Mouse (Mus musculus): ENCODE measurements around the gene Lce1k. TPM values are rescaled to one million over a fixed set of nuclear protein-coding genes. Genes with fewer than 3 reads are reported as not detected.
"Not testable (repeated sequence)": the region's sequence is repeated elsewhere in the genome, so short reads cannot be mapped to it uniquely, and the experiment has no call there.

Gene Lce1k
- not detected in 2 replicates for polyA plus RNA-seq (2015; fragmentation: Nextera tagmentation; extraction: Ambion mirVana)

DNA sequence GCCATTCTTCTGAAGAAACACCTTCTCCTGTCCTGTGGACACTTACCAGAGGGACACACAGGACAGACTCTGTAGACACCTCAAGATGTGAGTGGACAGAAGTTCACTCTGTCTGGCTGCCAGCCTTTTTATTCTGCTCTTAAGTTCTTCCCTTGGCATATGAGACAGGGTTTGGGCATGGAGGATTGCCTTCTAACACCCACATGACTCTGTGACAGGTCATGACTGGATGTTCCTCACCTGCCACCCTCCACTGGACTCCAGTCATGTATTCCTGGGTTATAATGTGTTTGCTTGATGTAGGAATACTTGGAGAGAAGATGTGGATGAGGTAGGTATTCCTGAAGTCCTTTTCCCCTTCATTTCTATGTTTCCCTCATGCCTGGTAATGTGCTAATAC lies at the start of gene Lce1k:
TSS of gene Lce1k (minus strand) at position 101 of the 400 bp plus-strand sequence.
- H3K27ac ChIP-seq (replicated peaks), result no peak within 1 kb of the TSS
- no peak within 1 kb of the TSS for H3K4me3 ChIP-seq
- no peak for ATAC-seq (ENCODE audit: low read depth)
- H3K4me1 ChIP-seq (replicated peaks), result no peaks in the 10 kb centered on the region
- no peak within 1 kb of the TSS for H3K9ac ChIP-seq
- H3K36me3 ChIP-seq, result no peaks in the 10 kb centered on the region
- no peaks in the 10 kb centered on the region for H3K9me3 ChIP-seq
- H3K4me2 ChIP-seq, result no peak within 1 kb of the TSS
- no peaks in the 10 kb centered on the region for H3K27me3 ChIP-seq

DNA sequence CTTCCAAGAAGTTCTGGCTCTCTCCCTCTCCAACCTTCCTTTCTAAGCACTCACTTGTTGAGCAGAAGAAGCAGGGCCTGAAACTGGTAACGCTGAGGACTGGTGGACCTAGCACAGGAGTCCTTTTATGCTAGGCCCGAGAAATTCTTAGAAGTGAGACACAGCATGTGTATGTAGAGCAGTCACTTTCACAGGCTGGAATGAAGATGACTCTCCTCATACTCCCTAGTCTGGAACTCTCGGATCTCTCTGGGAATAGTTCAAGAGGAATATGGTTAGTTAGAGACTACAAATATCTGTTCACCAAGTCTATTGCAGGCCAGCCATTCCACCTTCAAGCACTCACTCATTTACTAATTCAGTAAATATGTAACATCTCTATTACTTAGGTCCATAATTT lies 43.5 kb upstream of the Lce1k start, which contains the start of gene Lce1l:
TSS of gene Lce1l (minus strand) at position 101 of the 400 bp plus-strand sequence.
- no peaks in the 10 kb centered on the region for H3K27me3 ChIP-seq
- WGBS, result 86% methylated on average over 3 of the region's 3 CpGs
- H3K9ac ChIP-seq, result no peak within 1 kb of the TSS
- H3K4me2 ChIP-seq, result no peak within 1 kb of the TSS
- no peaks in the 10 kb centered on the region for H3K9me3 ChIP-seq
- no peak within 1 kb of the TSS for H3K27ac ChIP-seq (replicated peaks)
- H3K36me3 ChIP-seq, result no peaks in the 10 kb centered on the region
- no peaks in the 10 kb centered on the region for H3K4me1 ChIP-seq (replicated peaks)
- no peak for ATAC-seq (ENCODE audit: low read depth)
- no peak within 1 kb of the TSS for H3K4me3 ChIP-seq

DNA sequence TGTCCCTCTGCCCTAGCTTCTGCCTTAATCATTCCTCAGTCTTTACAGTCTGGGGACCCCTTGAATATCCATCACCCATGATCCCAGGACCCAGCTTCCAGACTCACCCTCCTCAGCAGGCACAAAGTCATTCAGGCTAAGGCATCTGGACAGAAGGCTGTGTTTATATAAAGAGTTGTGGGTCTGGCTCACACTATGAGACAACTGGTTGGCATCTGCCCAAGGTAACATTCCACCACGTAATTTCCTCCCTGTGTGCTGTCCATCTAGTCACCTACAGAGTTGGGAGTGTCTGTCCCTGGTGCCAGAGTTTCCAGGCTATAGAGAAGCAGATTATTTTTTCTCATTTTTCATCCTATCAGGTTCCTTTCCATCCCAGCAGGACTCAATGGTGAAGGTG lies 19.4 kb upstream of the Lce1k start, which contains the start of gene Kprp:
TSS of gene Kprp (minus strand) at position 140 of the 400 bp plus-strand sequence.
- WGBS, result 60% methylated on average over 1 of the region's 1 CpGs
- Histone ChIP-seq H3K27ac (replicated peaks) (no peak within 1 kb of the TSS), H3K27me3 (no peaks in the 10 kb centered on the region), H3K4me1 (replicated peaks) (no peaks in the 10 kb centered on the region), H3K4me3 (no peak within 1 kb of the TSS), H3K9me3 (no peaks in the 10 kb centered on the region), H3K9ac (no peak within 1 kb of the TSS), H3K4me2 (no peak within 1 kb of the TSS), H3K36me3 (no peaks in the 10 kb centered on the region)
- no peak for ATAC-seq (ENCODE audit: low read depth)

DNA sequence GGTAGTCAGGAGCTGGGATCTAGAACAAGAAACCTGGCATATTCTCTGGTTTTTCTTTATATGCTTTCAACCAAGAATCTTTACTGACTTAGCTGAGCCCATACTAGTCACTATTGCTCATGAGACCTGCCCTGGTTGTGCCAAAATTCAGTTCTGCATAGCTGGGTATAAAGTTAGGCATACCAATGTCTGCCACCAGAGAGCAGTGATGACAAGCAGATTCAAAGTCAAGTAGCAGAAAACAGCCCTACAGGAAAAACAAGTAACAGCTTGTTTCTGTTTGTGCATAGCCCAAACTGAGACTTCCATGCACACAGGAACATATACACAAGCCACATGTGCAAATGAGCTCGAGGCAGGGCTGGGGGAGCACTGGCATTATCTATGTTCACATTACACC lies 18.1 kb upstream of the Lce1k start:
- Histone ChIP-seq H3K27me3 (no peaks in the 10 kb centered on the region), H3K36me3 (no peaks in the 10 kb centered on the region), H3K4me3 (no peak overlapping the region), H3K9ac (no peak overlapping the region), H3K27ac (replicated peaks) (no peak overlapping the region), H3K4me1 (replicated peaks) (no peaks in the 10 kb centered on the region), H3K9me3 (no peaks in the 10 kb centered on the region), H3K4me2 (no peak overlapping the region)
- WGBS, result 43% methylated on average over 1 of the region's 1 CpGs
- no peak for ATAC-seq (ENCODE audit: low read depth)

DNA sequence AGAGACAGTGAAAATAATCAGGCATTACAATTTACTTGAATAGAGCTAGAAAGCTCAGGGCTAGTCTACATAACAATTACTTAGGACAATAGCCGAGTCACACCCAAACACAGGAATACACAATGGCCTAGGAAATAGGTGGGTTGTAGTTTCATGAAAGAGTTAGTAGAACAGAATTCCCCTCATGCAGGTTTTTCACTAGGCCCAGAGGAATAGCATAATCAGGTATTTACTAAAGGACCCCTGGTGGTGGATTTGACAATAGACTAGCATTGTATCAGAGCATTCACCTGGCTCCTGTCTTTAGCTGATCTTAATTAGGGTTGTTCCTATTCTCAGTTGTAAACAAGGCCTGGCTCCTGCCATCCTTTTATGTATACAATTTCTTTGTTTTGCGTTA lies 8.3 kb upstream of the Lce1k start:
- WGBS, result 94% methylated on average over 2 of the region's 2 CpGs
- H3K9me3 ChIP-seq; H3K36me3 ChIP-seq; H3K4me1 ChIP-seq (replicated peaks); ATAC-seq (ENCODE audit: low read depth); H3K4me2 ChIP-seq; H3K9ac ChIP-seq; H3K27ac ChIP-seq (replicated peaks); H3K27me3 ChIP-seq; H3K4me3 ChIP-seq: not testable (repeated sequence)

DNA sequence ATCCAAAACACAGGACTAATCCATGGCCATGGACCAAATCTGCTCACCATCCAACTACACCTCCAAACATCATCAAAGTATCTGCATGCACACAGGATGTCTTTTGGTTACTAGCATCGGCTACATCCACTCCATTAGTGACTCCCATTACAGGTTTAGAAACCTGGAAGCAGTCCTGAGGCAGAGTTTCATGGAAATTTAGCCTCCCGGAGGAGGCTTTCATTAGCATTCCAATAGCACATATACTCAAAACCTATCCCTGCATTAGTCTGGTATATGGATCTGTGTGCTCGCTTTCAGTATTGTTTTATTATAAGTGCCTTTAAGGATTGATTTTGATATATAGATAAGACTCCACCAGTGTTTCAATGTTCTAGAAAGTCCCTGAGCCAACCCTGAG lies 7.9 kb upstream of the Lce1k start:
- WGBS, result 89% methylated on average over 3 of the region's 3 CpGs
- Histone ChIP-seq H3K4me3 (no peak overlapping the region), H3K9ac (no peak overlapping the region), H3K27ac (replicated peaks) (no peak overlapping the region), H3K4me2 (no peak overlapping the region), H3K9me3 (no peaks in the 10 kb centered on the region), H3K27me3 (no peaks in the 10 kb centered on the region), H3K4me1 (replicated peaks) (no peaks in the 10 kb centered on the region), H3K36me3 (no peaks in the 10 kb centered on the region)
- no peak for ATAC-seq (ENCODE audit: low read depth)

DNA sequence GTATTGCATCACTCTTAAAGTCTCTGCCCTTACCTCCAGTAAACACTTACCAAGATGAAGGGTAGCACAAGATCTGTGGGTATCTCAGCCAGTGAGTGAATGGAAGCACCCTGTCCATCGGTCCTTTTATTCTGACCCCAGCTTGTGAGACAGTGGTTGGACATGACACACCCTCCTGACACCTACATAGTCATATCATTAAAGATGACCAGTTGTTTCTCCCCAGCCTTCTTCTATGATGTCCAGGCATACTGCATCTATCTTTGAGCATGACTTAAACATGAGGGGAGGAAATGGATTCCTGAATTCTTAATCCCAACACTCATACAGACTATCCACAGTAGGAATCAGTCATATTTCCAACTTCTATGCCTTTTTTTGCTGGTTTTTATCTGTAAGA lies 17.3 kb downstream of the Lce1k start, which contains the start of gene Lce1j:
TSS of gene Lce1j (minus strand) at position 101 of the 400 bp plus-strand sequence.
- WGBS, result 97% methylated on average over 1 of the region's 1 CpGs
- Histone ChIP-seq H3K9ac (no peak within 1 kb of the TSS), H3K4me1 (replicated peaks) (no peaks in the 10 kb centered on the region), H3K36me3 (no peaks in the 10 kb centered on the region), H3K4me2 (no peak within 1 kb of the TSS), H3K27me3 (no peaks in the 10 kb centered on the region), H3K27ac (replicated peaks) (no peak within 1 kb of the TSS), H3K4me3 (no peak within 1 kb of the TSS), H3K9me3 (no peaks in the 10 kb centered on the region)
- no peak for ATAC-seq (ENCODE audit: low read depth)

DNA sequence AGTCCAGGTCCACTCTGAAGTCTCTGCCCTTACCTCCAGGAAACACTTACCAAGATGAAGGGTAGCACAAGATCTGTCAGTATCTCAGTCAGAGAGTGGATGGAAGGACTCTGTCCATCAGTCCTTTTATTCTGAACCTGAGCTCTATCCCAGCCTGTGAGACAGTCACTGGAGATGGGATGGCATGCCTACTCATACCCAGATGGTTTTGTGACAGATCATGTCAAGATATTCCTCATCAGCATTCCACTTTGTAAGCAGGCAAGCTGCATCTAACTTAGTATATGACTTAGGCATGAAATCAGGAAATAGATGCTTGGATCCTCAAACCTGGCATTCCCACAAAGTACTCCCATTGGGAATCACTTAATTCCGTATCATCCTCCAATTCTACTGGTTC lies 28.9 kb downstream of the Lce1k start, which contains the start of gene Lce1i:
TSS of gene Lce1i (minus strand) at position 101 of the 400 bp plus-strand sequence.
- no peak for ATAC-seq (ENCODE audit: low read depth)
- 89% methylated on average over 1 of the region's 1 CpGs for WGBS
- Histone ChIP-seq H3K27ac (replicated peaks) (no peak within 1 kb of the TSS), H3K27me3 (no peaks in the 10 kb centered on the region), H3K9ac (no peak within 1 kb of the TSS), H3K4me2 (no peak within 1 kb of the TSS), H3K9me3 (no peaks in the 10 kb centered on the region), H3K4me3 (no peak within 1 kb of the TSS), H3K36me3 (no peaks in the 10 kb centered on the region), H3K4me1 (replicated peaks) (no peaks in the 10 kb centered on the region)

DNA sequence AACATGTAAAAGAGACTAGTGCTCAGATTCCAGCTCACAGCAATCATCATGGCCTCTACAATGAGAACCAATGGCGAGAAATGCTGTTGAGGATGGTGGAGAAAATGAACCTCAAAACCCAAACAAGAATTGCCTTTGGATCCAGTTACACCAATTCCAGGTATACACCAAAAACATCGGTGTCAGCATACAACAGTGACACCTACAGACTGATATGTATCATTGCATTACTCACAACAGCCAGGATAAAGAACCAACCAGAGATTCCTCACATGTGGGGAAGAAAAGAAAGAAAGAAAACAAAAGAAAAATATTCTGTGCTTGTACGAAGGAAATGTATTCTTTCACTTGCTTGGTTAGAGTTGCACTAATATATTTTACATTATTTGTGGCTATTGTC lies 36.1 kb downstream of the Lce1k start:
- no peak for ATAC-seq (ENCODE audit: low read depth)
- Histone ChIP-seq H3K36me3 (no peaks in the 10 kb centered on the region), H3K9me3 (no peaks in the 10 kb centered on the region), H3K27ac (replicated peaks) (no peak overlapping the region), H3K4me3 (no peak overlapping the region), H3K9ac (no peak overlapping the region), H3K27me3 (no peaks in the 10 kb centered on the region), H3K4me2 (no peak overlapping the region), H3K4me1 (replicated peaks) (no peaks in the 10 kb centered on the region)
- WGBS, result 24% methylated on average over 3 of the region's 3 CpGs

DNA sequence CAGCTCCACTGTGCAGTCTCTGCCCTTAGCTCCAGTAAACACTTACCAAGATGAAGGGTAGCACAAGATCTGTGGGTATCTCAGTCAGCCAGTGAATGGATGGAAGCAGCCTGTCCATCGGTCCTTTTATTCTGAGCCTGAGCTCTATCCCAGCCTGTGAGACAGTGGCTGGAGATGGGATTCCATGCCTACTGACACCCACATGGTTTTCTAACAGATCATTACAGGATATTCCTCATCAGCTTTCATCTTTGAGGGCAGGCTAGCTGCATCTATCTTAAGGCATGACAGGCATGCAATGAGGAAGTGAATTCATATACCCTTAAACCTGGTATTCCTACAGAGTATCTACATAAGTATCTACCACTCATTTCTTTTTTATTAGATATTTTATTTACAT lies 42.7 kb downstream of the Lce1k start, which contains the start of gene Lce1h:
TSS of gene Lce1h (minus strand) at position 101 of the 400 bp plus-strand sequence.
- no peak within 1 kb of the TSS for H3K4me2 ChIP-seq
- H3K4me1 ChIP-seq (replicated peaks), result no peaks in the 10 kb centered on the region
- H3K9me3 ChIP-seq, result no peaks in the 10 kb centered on the region
- WGBS, result 88% methylated on average over 1 of the region's 1 CpGs
- no peaks in the 10 kb centered on the region for H3K36me3 ChIP-seq
- no peak within 1 kb of the TSS for H3K4me3 ChIP-seq
- ATAC-seq (ENCODE audit: low read depth), result no peak
- H3K27me3 ChIP-seq, result no peaks in the 10 kb centered on the region
- no peak within 1 kb of the TSS for H3K9ac ChIP-seq
- no peak within 1 kb of the TSS for H3K27ac ChIP-seq (replicated peaks)

Other genes starting within 250 kb of the Lce1k start
- not detected in 2 replicates for gene Ivl, start 234.2 kb downstream of the Lce1k start, polyA plus RNA-seq (2015; fragmentation: Nextera tagmentation; extraction: Ambion mirVana)
- not detected in 2 replicates for gene Smcp, start 218.9 kb downstream of the Lce1k start, polyA plus RNA-seq (2015; fragmentation: Nextera tagmentation; extraction: Ambion mirVana)
- not detected in 2 replicates for gene 2210017I01Rik, start 200.4 kb downstream of the Lce1k start, polyA plus RNA-seq (2015; fragmentation: Nextera tagmentation; extraction: Ambion mirVana)
- not detected in 2 replicates for gene Lce6a, start 186.2 kb downstream of the Lce1k start, polyA plus RNA-seq (2015; fragmentation: Nextera tagmentation; extraction: Ambion mirVana)
- not detected in 2 replicates for gene Lce1a1, start 159.6 kb downstream of the Lce1k start, polyA plus RNA-seq (2015; fragmentation: Nextera tagmentation; extraction: Ambion mirVana)
- not detected in 2 replicates for gene Lce1b, start 151.0 kb downstream of the Lce1k start, polyA plus RNA-seq (2015; fragmentation: Nextera tagmentation; extraction: Ambion mirVana)
- not detected in 2 replicates for gene Lce1a2, start 137.6 kb downstream of the Lce1k start, polyA plus RNA-seq (2015; fragmentation: Nextera tagmentation; extraction: Ambion mirVana)
- not detected in 2 replicates for gene Lce1c, start 128.6 kb downstream of the Lce1k start, polyA plus RNA-seq (2015; fragmentation: Nextera tagmentation; extraction: Ambion mirVana)
- not detected in 2 replicates for gene Lce1d, start 120.7 kb downstream of the Lce1k start, polyA plus RNA-seq (2015; fragmentation: Nextera tagmentation; extraction: Ambion mirVana)
- not detected in 2 replicates for gene Lce1e, start 98.8 kb downstream of the Lce1k start, polyA plus RNA-seq (2015; fragmentation: Nextera tagmentation; extraction: Ambion mirVana)
- not detected in 2 replicates for gene Lce1f, start 87.5 kb downstream of the Lce1k start, polyA plus RNA-seq (2015; fragmentation: Nextera tagmentation; extraction: Ambion mirVana)
- gene Gm38119, start 68.8 kb downstream of the Lce1k start, polyA plus RNA-seq (2015; fragmentation: Nextera tagmentation; extraction: Ambion mirVana), result not detected in 2 replicates
- not detected in 2 replicates for gene Lce1g, start 55.6 kb downstream of the Lce1k start, polyA plus RNA-seq (2015; fragmentation: Nextera tagmentation; extraction: Ambion mirVana)
- not detected in 2 replicates for gene Lce1h, start 42.8 kb downstream of the Lce1k start, polyA plus RNA-seq (2015; fragmentation: Nextera tagmentation; extraction: Ambion mirVana)
- gene Lce1i, start 29.0 kb downstream of the Lce1k start, polyA plus RNA-seq (2015; fragmentation: Nextera tagmentation; extraction: Ambion mirVana), result not detected in 2 replicates
- not detected in 2 replicates for gene Lce1j, start 17.4 kb downstream of the Lce1k start, polyA plus RNA-seq (2015; fragmentation: Nextera tagmentation; extraction: Ambion mirVana)
- gene Kprp, start 19.4 kb upstream of the Lce1k start, polyA plus RNA-seq (2015; fragmentation: Nextera tagmentation; extraction: Ambion mirVana), result not detected in 2 replicates
- not detected in 2 replicates for gene Lce1l, start 43.4 kb upstream of the Lce1k start, polyA plus RNA-seq (2015; fragmentation: Nextera tagmentation; extraction: Ambion mirVana)
- not detected in 2 replicates for gene 2310050C09Rik, start 62.3 kb upstream of the Lce1k start, polyA plus RNA-seq (2015; fragmentation: Nextera tagmentation; extraction: Ambion mirVana)
- gene Lce3a, start 118.3 kb upstream of the Lce1k start, polyA plus RNA-seq (2015; fragmentation: Nextera tagmentation; extraction: Ambion mirVana), result not detected in 2 replicates
- gene Lce3b, start 125.1 kb upstream of the Lce1k start, polyA plus RNA-seq (2015; fragmentation: Nextera tagmentation; extraction: Ambion mirVana), result not detected in 2 replicates
- gene Lce3c, start 136.6 kb upstream of the Lce1k start, polyA plus RNA-seq (2015; fragmentation: Nextera tagmentation; extraction: Ambion mirVana), result not detected in 2 replicates
- gene Lce3d, start 149.5 kb upstream of the Lce1k start, polyA plus RNA-seq (2015; fragmentation: Nextera tagmentation; extraction: Ambion mirVana), result not detected in 2 replicates
- not detected in 2 replicates for gene Lce3e, start 159.2 kb upstream of the Lce1k start, polyA plus RNA-seq (2015; fragmentation: Nextera tagmentation; extraction: Ambion mirVana)
- 0.46 TPM in 1 of 2 replicates, not detected in the other for gene Lce3f, start 184.3 kb upstream of the Lce1k start, polyA plus RNA-seq (2015; fragmentation: Nextera tagmentation; extraction: Ambion mirVana)
- 0.59 TPM in 1 of 2 replicates, not detected in the other for gene Crct1, start 207.8 kb upstream of the Lce1k start, polyA plus RNA-seq (2015; fragmentation: Nextera tagmentation; extraction: Ambion mirVana)
- not detected in 2 replicates for gene Lce1m, start 211.2 kb upstream of the Lce1k start, polyA plus RNA-seq (2015; fragmentation: Nextera tagmentation; extraction: Ambion mirVana)

Data from neural tube, embryonic 13.5 days (tissue).